Mouse (Mus musculus) gastrocnemius, postnatal 10 days (tissue): ENCODE data around the gene Vcan. TPM values are rescaled to one million over a fixed set of nuclear protein-coding genes. Genes with fewer than 3 reads are reported as not detected.

Experiments used
- total RNA-seq, 2 experiments: library from RNA; stranded (reverse); gene quantifications; 2 replicates each; pipeline ENCODE4 v1.2.3; 2021

The Vcan gene
- total RNA-seq, 2 experiments from 2014 or later = 42.1 to 69.9 TPM

Other genes with a start within 250 kb of the Vcan start
- 1 to 10 TPM in 1 of 2 experiments, under 1 TPM in 1; 0.92 to 2.3 TPM for gene Hapln1, start 202.7 kb downstream of the Vcan start, total RNA-seq